ENCODE assay signal across 8 mouse cellular contexts in genomic region chr11:120549986-120550809, GRCm38 (mm10). TPM values are rescaled to one million over a fixed set of nuclear protein-coding genes. Genes with fewer than 3 reads are reported as not detected.
DNase-seq lines count a peak whose midpoint lies in the region; ATAC-seq and TF ChIP-seq lines count a peak whose summit lies in the region.

No protein-coding gene starts in this region.

- H3K4me2 ChIP-seq in kidney, embryonic 14.5 days (replicated peaks; ENCODE audit: low read depth, low read length), result peak overlapping the region; percentile 91
- peak overlapping the region; percentile 59 for H3K4me2 ChIP-seq in hindbrain, embryonic 11.5 days (replicated peaks; ENCODE audit: low read depth, low read length)
- peak overlapping the region; percentile 91 for H3K4me2 ChIP-seq in midbrain, embryonic 12.5 days (replicated peaks)

- no peak for TF ChIP-seq CTCF in bone marrow macrophage, adult 2 months (IDR thresholded peaks at IDR 0.05; ENCODE audit: low read depth, low read length)

- no peaks in the 10 kb centered on the region for H3K9me3 ChIP-seq in kidney, embryonic 14.5 days (ENCODE audit: control insufficient read depth, low read length)
- no peaks in the 10 kb centered on the region for H3K9me3 ChIP-seq in hindbrain, embryonic 11.5 days (ENCODE audit: control insufficient read depth, low read length)
- no peaks in the 10 kb centered on the region for H3K9me3 ChIP-seq in midbrain, embryonic 12.5 days

- DNase-seq in kidney, adult 18-20 months, result no peak
- no peak for DNase-seq in hindbrain, embryonic 11.5 days (ENCODE audit: low spot score)
- DNase-seq in ovary, adult 18-20 months (ENCODE audit: low spot score), result no peak
- DNase-seq in T-cell, adult 2 months (ENCODE audit: low spot score), result no peak
- DNase-seq in layer of hippocampus, adult 9-10 months (ENCODE audit: low spot score), result no peak

- H3K27ac ChIP-seq in kidney, embryonic 14.5 days (ENCODE audit: low read depth, low read length), result peak overlapping the region; percentile 93
- peak overlapping the region; percentile 61 for H3K27ac ChIP-seq in bone marrow macrophage, adult 2 months (ENCODE audit: insufficient read depth, low read depth, low read length)
- peak overlapping the region; percentile 59 for H3K27ac ChIP-seq in hindbrain, embryonic 11.5 days (ENCODE audit: low read depth, low read length)
- peak overlapping the region; percentile 85 for H3K27ac ChIP-seq in midbrain, embryonic 12.5 days (replicated peaks)

- peak overlapping the region; percentile 94 for H3K4me3 ChIP-seq in kidney, embryonic 14.5 days (ENCODE audit: low read length)
- peak overlapping the region; percentile 76 for H3K4me3 ChIP-seq in bone marrow macrophage, adult 2 months (ENCODE audit: insufficient read depth, low read length)
- H3K4me3 ChIP-seq in hindbrain, embryonic 11.5 days (ENCODE audit: low read depth, low read length), result peak overlapping the region; percentile 99
- peak overlapping the region; percentile 86 for H3K4me3 ChIP-seq in midbrain, embryonic 12.5 days

- H3K9ac ChIP-seq in kidney, embryonic 14.5 days (ENCODE audit: low read depth, low read length), result peak overlapping the region; percentile 93
- H3K9ac ChIP-seq in hindbrain, embryonic 11.5 days (ENCODE audit: low read depth, low read length), result peak overlapping the region; percentile 96
- H3K9ac ChIP-seq in midbrain, embryonic 12.5 days (replicated peaks), result peak overlapping the region; percentile 97

- peaks cover 18% of the 10 kb centered on the region for H3K4me1 ChIP-seq in kidney, embryonic 14.5 days (ENCODE audit: control insufficient read depth, insufficient read depth, low read length)
- H3K4me1 ChIP-seq in bone marrow macrophage, adult 2 months (ENCODE audit: control insufficient read depth, insufficient read depth, low read length), result peaks cover 31% of the 10 kb centered on the region
- peaks cover 10% of the 10 kb centered on the region for H3K4me1 ChIP-seq in hindbrain, embryonic 11.5 days (replicated peaks; ENCODE audit: control insufficient read depth, insufficient read depth, low read length)
- peaks cover 22% of the 10 kb centered on the region for H3K4me1 ChIP-seq in midbrain, embryonic 12.5 days

- no peaks in the 10 kb centered on the region for H3K36me3 ChIP-seq in kidney, embryonic 14.5 days (ENCODE audit: control insufficient read depth, insufficient read depth, low read length)
- H3K36me3 ChIP-seq in hindbrain, embryonic 11.5 days (ENCODE audit: control insufficient read depth, insufficient read depth, low read length), result no peaks in the 10 kb centered on the region
- H3K36me3 ChIP-seq in midbrain, embryonic 12.5 days, result peaks cover 9% of the 10 kb centered on the region; the same call in 1 of the 2 replicates

- WGBS in kidney, embryonic 14.5 days, result 52% methylated on average over 11 of the region's 11 CpGs
- WGBS in hindbrain, embryonic 11.5 days, result 72% methylated on average over 11 of the region's 11 CpGs
- 76% methylated on average over 11 of the region's 11 CpGs for WGBS in midbrain, embryonic 12.5 days

- ATAC-seq in kidney, embryonic 14.5 days (ENCODE audit: low FRiP score, low TSS enrichment), result peak; percentile 21; the same call in 1 of the 2 replicates
- peak; percentile 21; the same call in 1 of the 2 replicates for ATAC-seq in hindbrain, embryonic 11.5 days (ENCODE audit: low FRiP score)
- ATAC-seq in midbrain, embryonic 12.5 days (ENCODE audit: low FRiP score, low read depth), result peak; percentile 73

- no peak for TF ChIP-seq POLR2A in bone marrow macrophage, adult 2 months (IDR thresholded peaks at IDR 0.05; ENCODE audit: borderline replicate concordance, low read depth, low read length)

- no peaks in the 10 kb centered on the region for H3K27me3 ChIP-seq in kidney, embryonic 14.5 days (ENCODE audit: control insufficient read depth, insufficient read depth, low read length)
- H3K27me3 ChIP-seq in hindbrain, embryonic 11.5 days (ENCODE audit: control insufficient read depth, insufficient read depth, low read length), result no peaks in the 10 kb centered on the region
- no peaks in the 10 kb centered on the region for H3K27me3 ChIP-seq in midbrain, embryonic 12.5 days

RNA-seq across cellular contexts. Expression of gene Mcrip1, which starts 0.7 kb away (rescaled TPM):
- 236 and 265 TPM in 2 replicates for polyA plus RNA-seq in kidney, embryonic 14.5 days (2014; fragmentation: Nextera tagmentation; extraction: Ambion mirVana)
- polyA plus RNA-seq in bone marrow macrophage, adult 2 months (2012; ENCODE audit: insufficient read depth, insufficient read length, missing spikeins), result 63.5 and 64.0 TPM in 2 replicates
- polyA plus RNA-seq in hindbrain, embryonic 11.5 days (2014; fragmentation: Nextera tagmentation; extraction: Ambion mirVana), result 245 and 256 TPM in 2 replicates
- polyA plus RNA-seq in midbrain, embryonic 12.5 days (2016; fragmentation: Nextera tagmentation; extraction: Ambion mirVana), result 212 and 232 TPM in 2 replicates

RNA-seq across cellular contexts. Expression of gene Ppp1r27, which starts 0.7 kb away (rescaled TPM):
- 0.58 and 0.89 TPM in 2 replicates for polyA plus RNA-seq in kidney, embryonic 14.5 days (2014; fragmentation: Nextera tagmentation; extraction: Ambion mirVana)
- not detected in 2 replicates for polyA plus RNA-seq in bone marrow macrophage, adult 2 months (2012; ENCODE audit: insufficient read depth, insufficient read length, missing spikeins)
- not detected in 2 replicates for polyA plus RNA-seq in hindbrain, embryonic 11.5 days (2014; fragmentation: Nextera tagmentation; extraction: Ambion mirVana)
- not detected in 2 replicates for polyA plus RNA-seq in midbrain, embryonic 12.5 days (2016; fragmentation: Nextera tagmentation; extraction: Ambion mirVana)

RNA-seq across cellular contexts. Expression of gene Gcgr, which starts 19.7 kb away (rescaled TPM):
- 2.0 and 2.4 TPM in 2 replicates for polyA plus RNA-seq in kidney, embryonic 14.5 days (2014; fragmentation: Nextera tagmentation; extraction: Ambion mirVana)
- not detected in 2 replicates for polyA plus RNA-seq in bone marrow macrophage, adult 2 months (2012; ENCODE audit: insufficient read depth, insufficient read length, missing spikeins)
- polyA plus RNA-seq in hindbrain, embryonic 11.5 days (2014; fragmentation: Nextera tagmentation; extraction: Ambion mirVana), result 0.31 and 0.56 TPM in 2 replicates
- polyA plus RNA-seq in midbrain, embryonic 12.5 days (2016; fragmentation: Nextera tagmentation; extraction: Ambion mirVana), result 0.18 and 0.29 TPM in 2 replicates

RNA-seq across cellular contexts. Expression of gene P4hb, which starts 22.9 kb away (rescaled TPM):
- 558 and 716 TPM in 2 replicates for polyA plus RNA-seq in kidney, embryonic 14.5 days (2014; fragmentation: Nextera tagmentation; extraction: Ambion mirVana)
- 292 and 334 TPM in 2 replicates for polyA plus RNA-seq in bone marrow macrophage, adult 2 months (2012; ENCODE audit: insufficient read depth, insufficient read length, missing spikeins)
- 504 and 527 TPM in 2 replicates for polyA plus RNA-seq in hindbrain, embryonic 11.5 days (2014; fragmentation: Nextera tagmentation; extraction: Ambion mirVana)
- polyA plus RNA-seq in midbrain, embryonic 12.5 days (2016; fragmentation: Nextera tagmentation; extraction: Ambion mirVana), result 384 and 418 TPM in 2 replicates

RNA-seq across cellular contexts. Expression of gene Arhgdia, which starts 31.2 kb away (rescaled TPM):
- 454 and 612 TPM in 2 replicates for polyA plus RNA-seq in kidney, embryonic 14.5 days (2014; fragmentation: Nextera tagmentation; extraction: Ambion mirVana)
- polyA plus RNA-seq in bone marrow macrophage, adult 2 months (2012; ENCODE audit: insufficient read depth, insufficient read length, missing spikeins), result 628 and 760 TPM in 2 replicates
- polyA plus RNA-seq in hindbrain, embryonic 11.5 days (2014; fragmentation: Nextera tagmentation; extraction: Ambion mirVana), result 576 and 591 TPM in 2 replicates
- polyA plus RNA-seq in midbrain, embryonic 12.5 days (2016; fragmentation: Nextera tagmentation; extraction: Ambion mirVana), result 504 and 557 TPM in 2 replicates

Comparison
In these comparisons a context has a peak if more than half of its experiments do, and no peak if none do; other contexts are left out.
1. ATAC-seq: peak in every context shown above with its lines; median percentile 73 in midbrain, embryonic 12.5 days; 21 in kidney, embryonic 14.5 days; 21 in hindbrain, embryonic 11.5 days.